Mouse (Mus musculus) midbrain, embryonic 14.5 days (tissue): ENCODE measurements around the gene Dcaf5. TPM values are rescaled to one million over a fixed set of nuclear protein-coding genes. Genes with fewer than 3 reads are reported as not detected.

Source experiments
- ATAC-seq: fragments of 200-750 bp; cut with Nextera tagmentation; 2 replicates; pipeline ENCODE4 v1.8.0; 2017; ENCODE audit warnings: moderate number of reproducible peaks, moderate library complexity; ENCODE audit not compliant: low FRiP score, low TSS enrichment
- DNase-seq: peaks from one replicate; pipeline ENCODE4 v3.0.0-alpha.2; 2015
- H3K27ac ChIP-seq: fragments of 300-500 bp; sonication (generic); replicated peaks from 2 replicates; pipeline ENCODE4 v1.5.1; 2014; ENCODE audit warnings: mild to moderate bottlenecking, low read depth, low read length, moderate library complexity
- H3K27me3 ChIP-seq: fragments of 300-500 bp; sonication (generic); 2 replicates; pipeline ENCODE4 v1.6.1; 2014; ENCODE audit warnings: low read length, control low read depth, mixed read lengths; ENCODE audit not compliant: control insufficient read depth, insufficient read depth
- H3K36me3 ChIP-seq: fragments of 300-500 bp; sonication (generic); 2 replicates; pipeline ENCODE4 v1.6.1; 2014; ENCODE audit warnings: low read length, control low read depth; ENCODE audit not compliant: control insufficient read depth, insufficient read depth
- H3K4me1 ChIP-seq: fragments of 300-500 bp; sonication (generic); 2 replicates; pipeline ENCODE4 v1.6.1; 2014; ENCODE audit warnings: mild to moderate bottlenecking, antibody characterized with exemption, low read length, control low read depth; ENCODE audit not compliant: control insufficient read depth, insufficient read depth
- H3K4me2 ChIP-seq: fragments of 300-500 bp; sonication (generic); 2 replicates; pipeline ENCODE4 v1.6.1; 2014; ENCODE audit warnings: mild to moderate bottlenecking, low read length, moderate library complexity
- H3K4me3 ChIP-seq: fragments of 300-500 bp; sonication (generic); replicated peaks from 2 replicates; pipeline ENCODE4 v1.5.1; 2014; ENCODE audit warnings: low read depth, low read length
- H3K9ac ChIP-seq: fragments of 300-500 bp; sonication (generic); replicated peaks from 2 replicates; pipeline ENCODE4 v1.6.1; 2014; ENCODE audit warnings: mild to moderate bottlenecking, low read length, moderate library complexity
- H3K9me3 ChIP-seq: fragments of 300-500 bp; sonication (generic); 2 replicates; pipeline ENCODE4 v1.6.1; 2016; ENCODE audit warnings: low read length, control low read depth, mixed read lengths; ENCODE audit not compliant: control insufficient read depth
- WGBS: fragments of 180-500 bp; shearing (Covaris S2); extraction: QIAGEN DNeasy Blood & Tissue Kit; methylation state at CpG from one replicate; pipeline ENCODE4 v1.1.7; 2014; 5-methylcytosine and 5-hydroxymethylcytosine counted together
- polyA plus RNA-seq: library from polyadenylated mRNA; unstranded; fragments of >200 nt; fragmentation: Nextera tagmentation; extraction: Ambion mirVana; gene quantifications from 2 replicates; pipeline ENCODE4 v1.2.1, GENCODE M21; 2014

Dcaf5 gene
- polyA plus RNA-seq, 1 experiment from 2014 or later: 29.9 TPM

DNA sequence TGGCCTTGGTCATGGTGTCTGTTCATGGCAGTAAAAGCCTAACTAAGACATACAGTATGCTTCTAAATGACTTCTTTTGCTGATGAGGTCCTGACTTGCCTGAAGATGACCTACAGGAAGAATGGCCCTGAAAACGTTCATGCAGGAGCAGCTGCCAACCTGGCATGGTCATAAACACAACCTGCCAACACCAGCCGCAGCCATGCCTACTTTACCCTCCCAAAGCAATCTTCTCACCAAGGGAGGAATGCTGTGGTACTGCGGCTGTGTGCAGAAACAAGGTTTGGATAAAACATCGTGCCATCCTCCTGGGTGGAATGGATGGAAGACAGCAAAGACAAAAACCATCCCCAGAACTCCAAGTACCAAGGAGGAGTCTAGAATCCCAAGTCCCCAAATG, 57.0 kb downstream of the Dcaf5 start:
- H3K4me3 ChIP-seq: no peak overlapping the region
- no peak for ATAC-seq
- H3K9me3 ChIP-seq: no peaks in the 10 kb centered on the region
- DNase-seq: no peak
- 80% methylated on average over 4 of the region's 4 CpGs for WGBS
- no peak overlapping the region for H3K4me2 ChIP-seq
- no peak overlapping the region for H3K9ac ChIP-seq
- no peaks in the 10 kb centered on the region for H3K27me3 ChIP-seq
- H3K4me1 ChIP-seq: no peaks in the 10 kb centered on the region
- H3K36me3 ChIP-seq: peaks cover 30% of the 10 kb centered on the region
- H3K27ac ChIP-seq: no peak overlapping the region

DNA sequence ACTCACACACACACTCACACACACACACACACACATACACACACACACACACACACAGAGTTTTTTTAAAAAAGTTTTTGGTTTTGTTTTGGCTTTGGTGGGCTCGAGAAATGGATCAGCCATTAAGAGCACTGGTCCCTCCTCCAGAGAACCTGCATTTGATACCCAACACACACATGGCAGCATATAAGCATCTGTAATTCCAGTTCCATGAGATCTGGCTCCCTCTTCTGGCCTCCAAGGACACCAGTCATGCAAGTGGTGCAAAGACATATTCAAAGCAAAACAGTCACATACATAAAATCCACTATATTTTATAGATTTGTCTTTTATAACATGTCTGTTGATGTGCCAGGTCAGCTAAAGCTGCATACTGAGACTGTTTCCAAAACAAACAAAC, 58.8 kb downstream of the Dcaf5 start:
- ATAC-seq (no peak), DNase-seq (peak; percentile 76)
- Histone ChIP-seq H3K27me3 (no peaks in the 10 kb centered on the region), H3K9me3 (no peaks in the 10 kb centered on the region), H3K4me3 (no peak overlapping the region), H3K4me2 (no peak overlapping the region), H3K27ac (no peak overlapping the region), H3K36me3 (peaks cover 42% of the 10 kb centered on the region), H3K4me1 (no peaks in the 10 kb centered on the region), H3K9ac (no peak overlapping the region)
- 61% methylated on average over 1 of the region's 1 CpGs for WGBS

DNA sequence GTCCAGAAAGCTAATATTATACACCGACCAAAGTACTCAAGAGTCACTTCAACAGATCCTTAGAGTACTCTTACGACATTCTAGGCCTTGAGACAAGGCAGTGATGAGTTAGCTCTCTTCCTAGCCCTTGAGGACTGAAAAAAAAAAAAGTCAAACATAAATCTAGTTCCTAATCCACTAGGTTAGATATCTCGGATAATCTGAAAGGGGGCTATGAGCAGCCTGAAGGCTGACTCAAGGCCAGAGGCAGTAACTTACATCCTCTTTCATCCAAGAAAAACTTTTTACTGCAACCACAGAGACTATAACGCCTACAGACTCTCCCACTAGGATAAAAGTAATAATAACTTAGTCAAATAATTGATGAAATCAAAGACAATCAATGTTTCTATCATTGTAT, 60.7 kb downstream of the Dcaf5 start:
- Histone ChIP-seq H3K4me3 (no peak overlapping the region), H3K9me3 (no peaks in the 10 kb centered on the region), H3K9ac (no peak overlapping the region), H3K4me2 (no peak overlapping the region), H3K27ac (no peak overlapping the region), H3K27me3 (no peaks in the 10 kb centered on the region), H3K36me3 (peaks cover 46% of the 10 kb centered on the region), H3K4me1 (no peaks in the 10 kb centered on the region)
- ATAC-seq (no peak), DNase-seq (no peak)
- 97% methylated on average over 4 of the region's 4 CpGs for WGBS

DNA sequence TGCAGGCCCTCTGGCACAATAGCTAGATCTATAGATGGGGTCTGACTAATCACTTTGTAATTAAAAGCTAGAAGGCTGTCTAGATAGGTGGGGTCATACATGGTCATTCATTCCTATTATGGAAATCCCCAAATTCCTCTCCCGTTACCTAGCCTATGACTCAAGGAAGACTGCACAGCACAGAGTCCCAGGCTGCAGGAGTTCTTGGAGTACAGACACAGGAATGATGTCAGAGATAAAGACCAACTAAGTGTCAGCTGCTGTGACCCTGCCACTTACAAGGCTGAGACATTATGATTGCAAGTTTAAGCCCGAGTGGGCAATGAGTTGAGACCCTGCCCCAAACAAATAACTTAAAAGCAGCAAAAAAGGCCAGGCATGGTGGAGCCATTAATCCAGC, 61.7 kb downstream of the Dcaf5 start:
- ATAC-seq (no peak), DNase-seq (no peak)
- no peaks in the 10 kb centered on the region for H3K27me3 ChIP-seq
- H3K4me3 ChIP-seq: no peak overlapping the region
- H3K4me2 ChIP-seq: no peak overlapping the region
- no peak overlapping the region for H3K27ac ChIP-seq
- no peaks in the 10 kb centered on the region for H3K9me3 ChIP-seq
- no peak overlapping the region for H3K9ac ChIP-seq
- WGBS: 96% methylated on average over 2 of the region's 2 CpGs
- H3K4me1 ChIP-seq: no peaks in the 10 kb centered on the region
- H3K36me3 ChIP-seq: peaks cover 47% of the 10 kb centered on the region

DNA sequence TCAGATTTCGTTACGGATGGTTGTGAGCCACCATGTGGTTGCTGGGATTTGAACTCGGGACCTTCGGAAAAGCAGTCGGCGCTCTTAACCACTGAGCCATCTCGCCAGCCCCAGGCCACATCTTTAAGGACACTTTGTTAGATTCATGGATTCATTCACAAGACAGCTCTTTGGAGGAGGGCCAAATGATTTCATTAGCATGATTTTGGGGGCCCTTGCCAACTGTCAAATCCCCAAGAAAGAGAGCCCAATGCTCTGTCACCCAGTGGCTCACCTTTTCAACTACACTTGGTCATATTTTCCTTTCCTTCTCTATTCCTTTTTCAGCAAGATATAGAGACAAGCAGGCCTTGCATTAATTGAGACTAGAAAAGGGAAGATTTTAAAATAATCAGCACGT, 63.5 kb downstream of the Dcaf5 start:
- ATAC-seq (no peak), DNase-seq (no peak)
- Histone ChIP-seq H3K27me3 (no peaks in the 10 kb centered on the region), H3K36me3 (peaks cover 40% of the 10 kb centered on the region), H3K4me1 (no peaks in the 10 kb centered on the region), H3K9me3 (no peaks in the 10 kb centered on the region), H3K4me2 (no peak overlapping the region), H3K27ac (no peak overlapping the region), H3K4me3 (no peak overlapping the region), H3K9ac (no peak overlapping the region)
- 92% methylated on average over 8 of the region's 8 CpGs for WGBS

DNA sequence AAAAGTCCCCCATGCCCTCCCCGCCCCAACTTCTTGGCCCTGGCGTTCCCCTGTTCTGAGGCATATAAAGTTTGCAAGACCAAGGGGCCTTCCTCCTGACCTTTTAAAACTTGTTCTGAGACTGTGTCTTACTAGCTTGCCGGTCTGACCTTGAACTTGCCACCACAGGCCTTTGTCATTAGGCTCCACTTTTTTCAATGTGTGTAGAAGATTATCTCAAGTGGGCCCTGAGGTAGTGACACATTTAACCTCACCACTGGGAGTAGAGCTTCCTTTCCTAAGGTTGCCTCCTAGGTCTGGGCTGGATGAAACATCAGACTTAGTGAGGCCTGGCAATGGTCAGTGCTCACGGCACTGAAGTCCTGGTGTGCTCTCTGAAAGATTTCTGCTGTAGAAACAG, 69.2 kb downstream of the Dcaf5 start:
- no peak for ATAC-seq
- H3K4me3 ChIP-seq: no peak overlapping the region
- WGBS: 85% methylated on average over 4 of the region's 4 CpGs
- no peaks in the 10 kb centered on the region for H3K27me3 ChIP-seq
- H3K36me3 ChIP-seq: peaks cover 24% of the 10 kb centered on the region
- no peak overlapping the region for H3K4me2 ChIP-seq
- no peak overlapping the region for H3K27ac ChIP-seq
- DNase-seq: no peak
- H3K9ac ChIP-seq: no peak overlapping the region
- peaks cover 6% of the 10 kb centered on the region; the same call in 1 of the 2 replicates for H3K4me1 ChIP-seq
- H3K9me3 ChIP-seq: no peaks in the 10 kb centered on the region

DNA sequence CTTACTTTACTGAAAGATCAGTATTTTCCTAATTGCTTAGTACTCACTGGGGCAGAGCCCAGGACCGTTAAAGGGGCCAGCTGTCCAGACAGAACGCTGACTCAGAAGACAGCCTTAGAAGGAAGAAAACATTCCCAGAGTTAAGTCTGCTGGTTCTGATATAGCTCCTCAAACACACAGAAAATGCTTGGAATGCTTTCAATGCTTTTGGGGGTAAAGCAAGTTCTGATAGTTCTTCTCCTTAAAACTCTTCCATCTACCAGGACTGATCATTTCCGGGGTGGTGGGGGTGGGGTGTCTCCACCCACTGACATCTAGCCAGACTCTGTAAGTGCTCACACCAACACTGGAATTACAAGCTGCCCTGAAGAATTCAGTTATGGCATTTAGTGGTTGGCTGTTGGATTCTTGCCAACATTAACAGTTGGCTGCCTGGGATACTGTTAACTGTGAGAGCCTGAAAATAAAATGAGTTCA, 70.4 kb downstream of the Dcaf5 start:
- no peak for ATAC-seq
- Histone ChIP-seq H3K27ac (no peak overlapping the region), H3K4me2 (no peak overlapping the region), H3K4me1 (peaks cover 6% of the 10 kb centered on the region; the same call in 1 of the 2 replicates), H3K9me3 (no peaks in the 10 kb centered on the region), H3K4me3 (no peak overlapping the region), H3K27me3 (no peaks in the 10 kb centered on the region), H3K9ac (no peak overlapping the region), H3K36me3 (peaks cover 27% of the 10 kb centered on the region)
- peak; percentile 51 for DNase-seq
- 74% methylated on average over 3 of the region's 3 CpGs for WGBS

DNA sequence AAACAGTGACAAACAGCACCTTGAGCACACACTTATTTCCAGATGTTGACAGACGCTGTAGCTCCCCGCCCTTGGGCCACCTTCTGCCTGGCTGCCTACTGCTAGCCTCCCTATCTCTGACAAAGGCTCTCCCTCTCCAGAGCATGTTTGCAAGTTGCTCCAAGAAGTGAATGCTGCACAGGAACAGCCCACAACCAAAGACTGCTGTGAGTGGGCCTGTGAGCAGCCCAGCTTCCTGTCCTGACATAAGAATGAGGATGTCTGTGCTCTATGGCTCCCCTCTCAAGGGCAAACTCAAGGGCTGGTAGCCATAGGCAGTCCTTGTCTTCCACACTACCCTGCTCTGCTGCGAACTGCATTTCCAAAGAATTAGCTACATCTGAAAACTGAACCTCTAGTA, 71.1 kb downstream of the Dcaf5 start:
- Histone ChIP-seq H3K36me3 (peaks cover 23% of the 10 kb centered on the region), H3K4me2 (no peak overlapping the region), H3K4me3 (no peak overlapping the region), H3K27me3 (no peaks in the 10 kb centered on the region), H3K27ac (no peak overlapping the region), H3K4me1 (peaks cover 6% of the 10 kb centered on the region; the same call in 1 of the 2 replicates), H3K9me3 (no peaks in the 10 kb centered on the region), H3K9ac (no peak overlapping the region)
- DNase-seq: no peak
- WGBS: 95% methylated on average over 3 of the region's 3 CpGs
- ATAC-seq: no peak

DNA sequence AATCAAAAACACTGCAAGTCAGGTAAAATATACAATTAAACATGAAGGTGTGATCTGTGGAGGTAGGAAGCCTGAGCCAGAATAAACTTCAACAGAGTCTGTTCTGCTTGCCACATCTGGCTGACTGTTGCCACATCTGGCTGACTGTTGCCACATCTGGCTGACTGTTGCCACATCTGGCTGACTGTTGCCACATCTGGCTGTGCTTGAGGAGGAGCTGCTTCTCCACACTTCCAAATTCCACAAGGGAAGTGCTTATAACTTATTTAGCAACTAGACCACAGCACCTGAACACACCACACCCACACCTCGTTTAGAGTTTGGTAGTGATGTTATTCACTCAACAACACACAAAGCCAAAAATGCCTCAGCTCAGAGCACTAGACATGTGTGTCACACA, 74.7 kb downstream of the Dcaf5 start:
- Histone ChIP-seq H3K9ac (no peak overlapping the region), H3K4me1 (peaks cover 6% of the 10 kb centered on the region; the same call in 1 of the 2 replicates), H3K27me3 (no peaks in the 10 kb centered on the region), H3K4me3 (no peak overlapping the region), H3K4me2 (no peak overlapping the region), H3K9me3 (no peaks in the 10 kb centered on the region), H3K27ac (no peak overlapping the region), H3K36me3 (peaks cover 25% of the 10 kb centered on the region)
- no peak for DNase-seq
- 96% methylated on average over 1 of the region's 1 CpGs for WGBS
- no peak for ATAC-seq
